Mouse (Mus musculus) cortical plate, adult 2 months (tissue): Measurements from ENCODE around the gene Bivm.

Source experiments
- CTCF ChIP-seq: fragments of 200-500 bp; IDR thresholded peaks from 2 replicates; pipeline ENCODE4 v1.5.1; 2011; ENCODE audit warnings: mild to moderate bottlenecking, control low read depth, low read length; ENCODE audit not compliant: insufficient read depth; ENCODE audit errors: extremely low read depth
- POLR2A ChIP-seq: fragments of 200-500 bp; IDR thresholded peaks from 2 replicates; pipeline ENCODE4 v1.6.1; 2011; ENCODE audit warnings: mild to moderate bottlenecking, low read length, control low read depth; ENCODE audit not compliant: insufficient read depth; ENCODE audit errors: extremely low read depth

DNA sequence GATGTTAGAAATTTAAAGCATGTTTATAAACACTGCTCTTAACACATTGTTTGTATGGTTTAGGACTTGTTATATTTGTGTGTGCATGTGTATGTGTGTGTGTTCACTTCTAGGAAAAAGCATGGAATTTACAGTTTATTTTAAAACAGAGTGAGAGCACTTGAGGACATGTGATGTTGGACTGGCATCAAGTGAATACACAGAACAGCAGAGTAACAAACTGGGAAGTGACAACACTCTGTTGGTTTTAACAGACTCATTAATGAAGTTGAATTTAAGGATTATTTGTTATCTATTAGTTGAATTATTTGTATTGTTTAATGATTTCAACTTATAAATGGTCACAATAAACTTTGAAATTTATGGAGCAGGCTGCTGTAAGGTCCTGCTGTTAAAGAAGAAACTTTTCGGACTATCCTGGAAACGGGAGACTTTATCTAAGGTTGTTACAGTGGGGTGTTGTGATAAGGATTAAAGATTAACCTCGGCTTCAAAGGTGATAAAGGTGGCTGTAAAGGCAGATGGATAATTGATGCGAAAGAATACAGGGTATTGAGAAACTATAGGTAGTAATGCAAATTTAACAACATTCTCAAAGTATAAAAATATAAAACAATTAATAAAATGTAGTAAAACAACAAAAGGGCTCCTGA lies 11.3 kb downstream of the Bivm start:
- TF ChIP-seq POLR2A (no peak), CTCF (no peak)
